9 mouse cellular contexts compared by ENCODE assay signal in genomic region chr11:57819999-57820581, GRCm38 (mm10). TPM values are rescaled to one million over a fixed set of nuclear protein-coding genes. Genes with fewer than 3 reads are reported as not detected.
DNase-seq lines count a peak whose midpoint lies in the region; ATAC-seq and TF ChIP-seq lines count a peak whose summit lies in the region.
"Had no signal": no experiment of that assay in that cellular context is flagged by ENCODE, and none has a peak within 500 bp of the region (broad histone marks: within the 10 kb centered on the region; RNA-seq: fewer than 3 reads in every experiment).

No protein-coding gene starts in this region.

- peaks cover 2% of the 10 kb centered on the region for H3K4me1 ChIP-seq in ES-Bruce4 (ENCODE audit: control insufficient read depth, insufficient read depth, low read length)
- peaks cover 25% of the 10 kb centered on the region for H3K4me1 ChIP-seq in heart, embryonic 13.5 days

- H3K36me3 ChIP-seq in ES-Bruce4 (ENCODE audit: control insufficient read depth, insufficient read depth, low read length, poor library complexity, severe bottlenecking): no peaks in the 10 kb centered on the region
- H3K36me3 ChIP-seq in heart, embryonic 13.5 days: no peaks in the 10 kb centered on the region
- H3K36me3 ChIP-seq: limb, embryonic 12.5 days had no signal

- no peaks in the 10 kb centered on the region for H3K27me3 ChIP-seq in ES-Bruce4 (ENCODE audit: control insufficient read depth, insufficient read depth, low read length, poor library complexity, severe bottlenecking)
- peaks cover 10% of the 10 kb centered on the region for H3K27me3 ChIP-seq in heart, embryonic 13.5 days (replicated peaks)

- no peak for TF ChIP-seq EP300 in ES-Bruce4 (IDR thresholded peaks at IDR 0.05; ENCODE audit: insufficient read depth, low read depth, low read length)

- H3K27ac ChIP-seq in ES-Bruce4 (ENCODE audit: insufficient read depth, low read length): no peak overlapping the region
- 0 out of 2 replicates have a peak overlapping the region, but pooled peaks have one; percentile 26 for H3K27ac ChIP-seq in heart, embryonic 13.5 days (replicated peaks)
- H3K27ac ChIP-seq: limb, embryonic 12.5 days had no signal

- no peak overlapping the region for H3K4me3 ChIP-seq in ES-Bruce4 (ENCODE audit: low read depth, low read length)
- H3K4me3 ChIP-seq in heart, embryonic 13.5 days: no peak overlapping the region
- H3K4me3 ChIP-seq: limb, embryonic 12.5 days had no signal

- no peaks in the 10 kb centered on the region for H3K9me3 ChIP-seq in ES-Bruce4 (replicated peaks; ENCODE audit: control insufficient read depth, insufficient read depth, low read length, poor library complexity, severe bottlenecking)
- no peaks in the 10 kb centered on the region for H3K9me3 ChIP-seq in heart, embryonic 13.5 days
- H3K9me3 ChIP-seq: limb, embryonic 12.5 days had no signal

- peak; percentile 56; the same call in 1 of the 2 replicates for ATAC-seq in erythroid progenitor cell, adult 5-6 weeks (replicated peaks; ENCODE audit: low FRiP score, poor library complexity, severe bottlenecking)
- ATAC-seq in heart, embryonic 13.5 days (ENCODE audit: extremely low read depth, insufficient number of reproducible peaks, low FRiP score, low TSS enrichment): no peak

- H3K9ac ChIP-seq in ES-Bruce4 (ENCODE audit: low read depth, poor library complexity, severe bottlenecking): no peak overlapping the region
- H3K9ac ChIP-seq in heart, embryonic 13.5 days: peak overlapping the region; percentile 67; the same call in 1 of the 2 replicates
- H3K9ac ChIP-seq: limb, embryonic 12.5 days had no signal

- TF ChIP-seq CTCF in ES-Bruce4 (IDR thresholded peaks at IDR 0.05; ENCODE audit: low read depth, low read length): peak; percentile 94

- TF ChIP-seq POLR2A in ES-Bruce4 (IDR thresholded peaks at IDR 0.05; ENCODE audit: insufficient read depth, low read length): no peak

- H3K4me2 ChIP-seq in heart, embryonic 13.5 days: no peak overlapping the region
- H3K4me2 ChIP-seq: limb, embryonic 12.5 days had no signal

- peak; percentile 74 for DNase-seq in brain, adult 2 months (ENCODE audit: low read depth, low spot score)
- DNase-seq in kidney, postnatal 36 days: peak; percentile 58 to 93
- peak; percentile 44 to 66 for DNase-seq in lung, adult 18-20 months
- peak; percentile 80 for DNase-seq in retina, postnatal 1 day
- DNase-seq in thymus, postnatal 36 days: peak; percentile 72 to 77

- 22% methylated on average over 9 of the region's 9 CpGs for WGBS in heart, embryonic 13.5 days

RNA-seq across cellular contexts. Expression of gene Hand1, which starts 12.5 kb away (rescaled TPM):
- polyA plus RNA-seq in ES-Bruce4 (2011; ENCODE audit: insufficient read depth, insufficient read length, low read depth, missing spikeins): 3.7 and 7.0 TPM in 2 replicates
- total RNA-seq in erythroid progenitor cell, adult 5-6 weeks (2015; ENCODE audit: low replicate concordance): not detected in 2 replicates
- total RNA-seq in erythroid progenitor cell, adult 5-6 weeks (2017; ENCODE audit: low replicate concordance): not detected in 2 replicates
- polyA plus RNA-seq in heart, embryonic 13.5 days (2015; fragmentation: Nextera tagmentation; extraction: Ambion mirVana): 19.7 and 24.3 TPM in 2 replicates

RNA-seq across cellular contexts. Expression of gene Sap30l, which starts 18.7 kb away (rescaled TPM):
- polyA plus RNA-seq in ES-Bruce4 (2011; ENCODE audit: insufficient read depth, insufficient read length, low read depth, missing spikeins): 15.2 and 19.8 TPM in 2 replicates
- total RNA-seq in erythroid progenitor cell, adult 5-6 weeks (2015; ENCODE audit: low replicate concordance): 1.8 and 11.7 TPM in 2 replicates
- 1.3 and 5.9 TPM in 2 replicates for total RNA-seq in erythroid progenitor cell, adult 5-6 weeks (2017; ENCODE audit: low replicate concordance)
- polyA plus RNA-seq in heart, embryonic 13.5 days (2015; fragmentation: Nextera tagmentation; extraction: Ambion mirVana): 6.9 and 7.1 TPM in 2 replicates
